Mouse (Mus musculus) urinary bladder, adult 18-20 months (tissue): Measurements from ENCODE around the gene Psmb8.

Experiments
- DNase-seq, 2 experiments: peaks; one replicate each; pipeline ENCODE4 v3.0.0; 2022; ENCODE audit warnings: low spot score in 2 of 2, mixed read lengths in 2 of 2

The Psmb8 gene

GRCm38 (mm10) chr17:34192852-34193251, 4.7 kb upstream of the Psmb8 start:
- peak in 1 of 2 experiments; percentile 24 for DNase-seq

- no peak for DNase-seq
Measured at GRCm38 (mm10) chr17:34193468-34193867, 4.1 kb upstream of the Psmb8 start.

GRCm38 (mm10) chr17:34194723-34195122, 2.8 kb upstream of the Psmb8 start:
- no peak for DNase-seq

GRCm38 (mm10) chr17:34196491-34196890, 1.0 kb upstream of the Psmb8 start:
- DNase-seq, result no peak

GRCm38 (mm10) chr17:34197904-34198520, 491 bp downstream of the Psmb8 start:
- DNase-seq, result peak; percentile 39 to 46

GRCm38 (mm10) chr17:34198521-34198912, 996 bp downstream of the Psmb8 start:
- DNase-seq, result no peak

GRCm38 (mm10) chr17:34199050-34199619, 1.6 kb downstream of the Psmb8 start:
- DNase-seq, result no peak

GRCm38 (mm10) chr17:34200047-34200446, 2.5 kb downstream of the Psmb8 start:
- no peak for DNase-seq

GRCm38 (mm10) chr17:34200772-34201505, 3.4 kb downstream of the Psmb8 start:
- DNase-seq, result no peak

- no peak for DNase-seq
Measured at GRCm38 (mm10) chr17:34201506-34202055, 4.1 kb downstream of the Psmb8 start.

- DNase-seq, result no peak
Measured at GRCm38 (mm10) chr17:34202760-34203442, 5.4 kb downstream of the Psmb8 start.

- DNase-seq, result no peak
Measured at GRCm38 (mm10) chr17:34203444-34203843, 5.9 kb downstream of the Psmb8 start, which contains the start of gene Tap2. Gene Tap2 (plus strand): TSS chr17:34203527.

- peak; percentile 80 to 82 for DNase-seq
Measured at GRCm38 (mm10) chr17:34204303-34205010, 6.9 kb downstream of the Psmb8 start.

GRCm38 (mm10) chr17:34205021-34205745, 7.7 kb downstream of the Psmb8 start:
- DNase-seq, result no peak

GRCm38 (mm10) chr17:34205746-34206176, 8.2 kb downstream of the Psmb8 start:
- DNase-seq, result no peak

GRCm38 (mm10) chr17:34206731-34207130, 9.2 kb downstream of the Psmb8 start:
- DNase-seq, result no peak

- DNase-seq, result no peak
Measured at GRCm38 (mm10) chr17:34207456-34207855, 9.9 kb downstream of the Psmb8 start.

- DNase-seq, result no peak
Measured at GRCm38 (mm10) chr17:34207866-34208265, 10.3 kb downstream of the Psmb8 start.

- DNase-seq, result no peak
Measured at GRCm38 (mm10) chr17:34208421-34208820, 10.9 kb downstream of the Psmb8 start.

GRCm38 (mm10) chr17:34209680-34210079, 12.2 kb downstream of the Psmb8 start:
- DNase-seq, result no peak

GRCm38 (mm10) chr17:34210599-34210998, 13.1 kb downstream of the Psmb8 start:
- DNase-seq, result no peak
